Mouse (Mus musculus) liver, adult 2 months (tissue): ENCODE measurements around the gene 2210407C18Rik. TPM values are rescaled to one million over a fixed set of nuclear protein-coding genes. Genes with fewer than 3 reads are reported as not detected.
A peak's percentile ranks its signal among the peaks of the same experiment; 100 is the strongest.

Source experiments
- DNase-seq: peaks from one replicate; pipeline ENCODE4 v3.0.0-alpha.2; 2011; ENCODE audit warnings: low read depth, low spot score; ENCODE audit errors: extremely low read depth
- H3K27ac ChIP-seq: fragments of 200-500 bp; replicated peaks from 2 replicates; pipeline ENCODE4 v1.5.1; 2012; ENCODE audit warnings: low read depth, mild to moderate bottlenecking, control low read depth, inconsistent platforms, low read length; ENCODE audit not compliant: insufficient read depth
- H3K27me3 ChIP-seq: fragments of 200-500 bp; 2 replicates; pipeline ENCODE4 v1.6.1; 2012; ENCODE audit warnings: mild to moderate bottlenecking, moderate library complexity, low read length, inconsistent platforms; ENCODE audit not compliant: control insufficient read depth, insufficient read depth
- H3K36me3 ChIP-seq: fragments of 200-500 bp; 2 replicates; pipeline ENCODE4 v1.6.1; 2012; ENCODE audit warnings: low read length, inconsistent platforms; ENCODE audit not compliant: control insufficient read depth, insufficient read depth
- H3K4me1 ChIP-seq: fragments of 200-500 bp; 2 replicates; pipeline ENCODE4 v1.6.1; 2011; ENCODE audit warnings: low read length; ENCODE audit not compliant: control insufficient read depth, insufficient read depth
- H3K4me3 ChIP-seq: fragments of 200-500 bp; 2 replicates; pipeline ENCODE4 v1.5.1; 2011; ENCODE audit warnings: low read depth, mild to moderate bottlenecking, control low read depth, low read length, moderate library complexity; ENCODE audit not compliant: insufficient read depth
- H3K79me2 ChIP-seq: fragments of 200-500 bp; 2 replicates; pipeline ENCODE4 v1.6.1; 2012; ENCODE audit warnings: inconsistent platforms, mild to moderate bottlenecking, low read length, moderate library complexity; ENCODE audit not compliant: control insufficient read depth, insufficient read depth
- H3K9ac ChIP-seq: fragments of 200-500 bp; 2 replicates; pipeline ENCODE4 v1.6.1; 2012; ENCODE audit warnings: low read depth, mild to moderate bottlenecking, control low read depth, inconsistent platforms, low read length
- CTCF ChIP-seq: fragments of 200-500 bp; IDR thresholded peaks from 2 replicates; pipeline ENCODE4 v1.5.1; 2011; ENCODE audit warnings: low read depth, low read length, control low read depth
- POLR2A ChIP-seq: fragments of 200-500 bp; IDR thresholded peaks from 2 replicates; pipeline ENCODE4 v1.6.1; 2011; ENCODE audit warnings: low read length, control low read depth; ENCODE audit not compliant: insufficient read depth; ENCODE audit errors: extremely low read depth
- WGBS: fragments of 180-500 bp; shearing (Covaris S2); methylation state at CpG from one replicate; pipeline ENCODE4 v1.1.7; 2018; 5-methylcytosine and 5-hydroxymethylcytosine counted together
- polyA plus RNA-seq: library from polyadenylated mRNA; depleted of rRNA; stranded (reverse); fragments of >200 nt; gene quantifications from 2 replicates; pipeline ENCODE4 v1.2.3, GENCODE M21; 2012
- total RNA-seq: library from RNA; depleted of rRNA; stranded (reverse); fragments of >200 nt; gene quantifications from 2 replicates; pipeline ENCODE4 v1.2.3, GENCODE M21; 2014

The 2210407C18Rik gene
- total and polyA plus RNA-seq, 2 experiments: not detected

- H3K79me2 ChIP-seq: no peaks in the 10 kb centered on the region
- no peak for DNase-seq
- H3K4me3 ChIP-seq: no peak within 1 kb of the TSS
- TF ChIP-seq POLR2A: no peak
- TF ChIP-seq CTCF: no peak
- no peaks in the 10 kb centered on the region; the same call in 1 of the 2 replicates for H3K4me1 ChIP-seq
- H3K9ac ChIP-seq: no peak within 1 kb of the TSS
- no peaks in the 10 kb centered on the region for H3K36me3 ChIP-seq
- peaks cover 6% of the 10 kb centered on the region for H3K27me3 ChIP-seq
- whole genome bisulfite sequencing: 6% methylated on average over 34 of the region's 34 CpGs
- no peak within 1 kb of the TSS for H3K27ac ChIP-seq
These were observed 24.5 kb upstream of the 2210407C18Rik start, which contains the start of gene Trim58 for GRCm38 (mm10) chr11:58640272-58640867. Gene Trim58 (plus strand): TSS chr11:58640465.

GRCm38 (mm10) chr11:58638176-58638701, 22.4 kb upstream of the 2210407C18Rik start:
- Histone ChIP-seq H3K4me3 (no peak overlapping the region), H3K9ac (no peak overlapping the region), H3K27ac (no peak overlapping the region), H3K79me2 (no peaks in the 10 kb centered on the region), H3K36me3 (no peaks in the 10 kb centered on the region), H3K4me1 (no peaks in the 10 kb centered on the region; the same call in 1 of the 2 replicates), H3K27me3 (peaks cover 6% of the 10 kb centered on the region)
- no peak for TF ChIP-seq CTCF
- 58% methylated on average over 7 of the region's 7 CpGs for WGBS
- no peak for DNase-seq

- Histone ChIP-seq H3K4me3 (no peak overlapping the region), H3K27ac (no peak overlapping the region), H3K4me1 (no peaks in the 10 kb centered on the region; the same call in 1 of the 2 replicates), H3K27me3 (peaks cover 6% of the 10 kb centered on the region), H3K9ac (no peak overlapping the region), H3K36me3 (no peaks in the 10 kb centered on the region), H3K79me2 (no peaks in the 10 kb centered on the region)
- 19% methylated on average over 4 of the region's 4 CpGs for WGBS
- peak; percentile 17 for DNase-seq
- TF ChIP-seq CTCF (peak; percentile 95), POLR2A (no peak)
These were observed 20.6 kb upstream of the 2210407C18Rik start for GRCm38 (mm10) chr11:58636376-58636977.

GRCm38 (mm10) chr11:58634878-58635277, 19.0 kb upstream of the 2210407C18Rik start:
- H3K79me2 ChIP-seq: no peaks in the 10 kb centered on the region

GRCm38 (mm10) chr11:58630401-58630800, 14.5 kb upstream of the 2210407C18Rik start, which contains the start of gene Olfr323:
Gene Olfr323 (minus strand): TSS chr11:58630501.
- WGBS: 83% methylated on average over 5 of the region's 5 CpGs
- no peak for TF ChIP-seq CTCF
- no peak for TF ChIP-seq POLR2A
- no peaks in the 10 kb centered on the region for H3K4me1 ChIP-seq
- DNase-seq: no peak
- no peak within 1 kb of the TSS for H3K9ac ChIP-seq
- H3K79me2 ChIP-seq: no peaks in the 10 kb centered on the region
- H3K36me3 ChIP-seq: no peaks in the 10 kb centered on the region
- H3K4me3 ChIP-seq: no peak within 1 kb of the TSS
- no peak within 1 kb of the TSS for H3K27ac ChIP-seq
- H3K27me3 ChIP-seq: no peaks in the 10 kb centered on the region

More at GRCm38 (mm10) chr11:58634878-58635277, 19.0 kb upstream of the 2210407C18Rik start:
- Histone ChIP-seq H3K27ac (no peak overlapping the region), H3K4me3 (no peak overlapping the region), H3K9ac (no peak overlapping the region), H3K4me1 (no peaks in the 10 kb centered on the region), H3K27me3 (no peaks in the 10 kb centered on the region), H3K36me3 (no peaks in the 10 kb centered on the region)
- WGBS: 57% methylated on average over 4 of the region's 4 CpGs
- TF ChIP-seq CTCF: no peak
- no peak for TF ChIP-seq POLR2A
- DNase-seq: no peak

GRCm38 (mm10) chr11:58626146-58626545, 10.3 kb upstream of the 2210407C18Rik start:
- Histone ChIP-seq H3K36me3 (no peaks in the 10 kb centered on the region), H3K4me3 (no peak overlapping the region), H3K27ac (no peak overlapping the region), H3K27me3 (no peaks in the 10 kb centered on the region), H3K4me1 (no peaks in the 10 kb centered on the region), H3K9ac (no peak overlapping the region), H3K79me2 (no peaks in the 10 kb centered on the region)
- WGBS: 70% methylated on average over 4 of the region's 4 CpGs
- TF ChIP-seq CTCF (no peak), POLR2A (no peak)
- no peak for DNase-seq
